Mouse (Mus musculus) spleen, postnatal 0 days (tissue): ENCODE results near the gene Polg. TPM values are rescaled to one million over a fixed set of nuclear protein-coding genes. Genes with fewer than 3 reads are reported as not detected.

Experiments
- polyA plus RNA-seq: library from polyadenylated mRNA; unstranded; fragments of >200 nt; fragmentation: Nextera tagmentation; extraction: Ambion mirVana; gene quantifications from 2 replicates; pipeline ENCODE4 v1.2.1, GENCODE M21; 2015

The Polg gene
- polyA plus RNA-seq = 20.8 and 26.1 TPM in 2 replicates

GRCm38 (mm10) chr7:79466053-79466901 is at the start of gene Polg:
TSS of gene Polg (minus strand) at chr7:79466362.

Other genes with a start within 250 kb of the Polg start
- 7.3 and 7.6 TPM in 2 replicates for gene Abhd2, start 193.2 kb downstream of the Polg start, polyA plus RNA-seq
- 0.12 TPM in 1 of 2 replicates, not detected in the other for gene Rlbp1, start 79.3 kb downstream of the Polg start, polyA plus RNA-seq
- 8.7 and 8.9 TPM in 2 replicates for gene Fanci, start 74.4 kb downstream of the Polg start, polyA plus RNA-seq
- gene Rhcg, start 151.3 kb upstream of the Polg start, polyA plus RNA-seq = 0.25 and 0.34 TPM in 2 replicates
- gene Ticrr, start 193.8 kb upstream of the Polg start, polyA plus RNA-seq = 7.7 and 8.4 TPM in 2 replicates
- 0.60 and 1.1 TPM in 2 replicates for gene Kif7, start 249.4 kb upstream of the Polg start, polyA plus RNA-seq